In genomic region chr4:46451240-46451757, GRCm38 (mm10) we compare ENCODE assay signal across 8 mouse cellular contexts. TPM values are rescaled to one million over a fixed set of nuclear protein-coding genes. Genes with fewer than 3 reads are reported as not detected.
A peak's percentile ranks its signal among the peaks of the same experiment; 100 is the strongest.
DNase-seq lines count a peak whose midpoint lies in the region; ATAC-seq and TF ChIP-seq lines count a peak whose summit lies in the region.

No protein-coding gene starts in this region.

- peak overlapping the region; percentile 97 for H3ac ChIP-seq in myocyte (ENCODE audit: control insufficient read depth, insufficient read length)

- H3K9ac ChIP-seq in limb, embryonic 15.5 days: peak overlapping the region; percentile 95

- peaks cover 41% of the 10 kb centered on the region for H3K79me2 ChIP-seq in myocyte (ENCODE audit: control insufficient read depth, insufficient read depth)

- peak overlapping the region; percentile 91 for H3K4me3 ChIP-seq in embryonic facial prominence, embryonic 10.5 days
- H3K4me3 ChIP-seq in limb, embryonic 15.5 days: peak overlapping the region; percentile 86
- peak overlapping the region; percentile 46 for H3K4me3 ChIP-seq in myocyte

- no peaks in the 10 kb centered on the region for H3K27me3 ChIP-seq in embryonic facial prominence, embryonic 10.5 days (replicated peaks; ENCODE audit: low read depth, poor library complexity, severe bottlenecking)
- H3K27me3 ChIP-seq in limb, embryonic 15.5 days: no peaks in the 10 kb centered on the region
- H3K27me3 ChIP-seq in myocyte (ENCODE audit: control insufficient read depth, insufficient read depth, insufficient read length): no peaks in the 10 kb centered on the region

- peak overlapping the region; percentile 81 for H3K4me2 ChIP-seq in limb, embryonic 15.5 days
- no peak overlapping the region for H3K4me2 ChIP-seq in myocyte (ENCODE audit: low read depth)

- no peaks in the 10 kb centered on the region for H3K9me3 ChIP-seq in embryonic facial prominence, embryonic 10.5 days
- H3K9me3 ChIP-seq in limb, embryonic 15.5 days: no peaks in the 10 kb centered on the region

- peaks cover 10% of the 10 kb centered on the region for H3K36me3 ChIP-seq in embryonic facial prominence, embryonic 10.5 days (replicated peaks)
- H3K36me3 ChIP-seq in limb, embryonic 15.5 days: no peaks in the 10 kb centered on the region
- no peaks in the 10 kb centered on the region for H3K36me3 ChIP-seq in myocyte (ENCODE audit: control insufficient read depth, insufficient read depth)

- peak; percentile 21 for ATAC-seq in limb, embryonic 15.5 days (ENCODE audit: insufficient number of reproducible peaks, low FRiP score, low TSS enrichment, low read depth)

- peak; percentile 35 for DNase-seq in embryo, embryonic 10 days (ENCODE audit: low spot score)
- no peak for DNase-seq in embryo, embryonic 9.5 days (ENCODE audit: extremely low spot score)
- peak; percentile 80 for DNase-seq in embryonic facial prominence, embryonic 10.5 days (ENCODE audit: low spot score)
- DNase-seq in heart, adult 8-10 months (ENCODE audit: low spot score): peak; percentile 65
- DNase-seq in kidney, adult 8-10 months: peak; percentile 54 to 72
- peak; percentile 74 to 77 for DNase-seq in spleen, postnatal 36 days (ENCODE audit: low spot score in 2 of 2)

- WGBS in embryonic facial prominence, embryonic 10.5 days: under 1% methylated on average over 66 of the region's 70 CpGs
- WGBS in limb, embryonic 15.5 days: under 1% methylated on average over 63 of the region's 70 CpGs

- peak; percentile 52 for TF ChIP-seq POLR2A in myocyte (IDR thresholded peaks at IDR 0.05; ENCODE audit: insufficient read length, low read depth)

- peaks cover 58% of the 10 kb centered on the region for H3K4me1 ChIP-seq in embryonic facial prominence, embryonic 10.5 days
- H3K4me1 ChIP-seq in limb, embryonic 15.5 days: peaks cover 26% of the 10 kb centered on the region

- H3K27ac ChIP-seq in embryonic facial prominence, embryonic 10.5 days (replicated peaks): peak overlapping the region; percentile 100
- H3K27ac ChIP-seq in limb, embryonic 15.5 days: peak overlapping the region; percentile 99

TF ChIP-seq in myocyte, 11 proteins besides CTCF, POLR2A, EP300 and RAD21:
- TF ChIP-seq E2F4 (IDR thresholded peaks at IDR 0.05; ENCODE audit: insufficient read depth): no peak
- no peak for TF ChIP-seq MAX (IDR thresholded peaks at IDR 0.05; ENCODE audit: low read depth)
- TF ChIP-seq REST (IDR thresholded peaks at IDR 0.05; ENCODE audit: insufficient read depth, insufficient read length): no peak
- TF ChIP-seq USF1 (IDR thresholded peaks at IDR 0.05; ENCODE audit: low read depth): no peak
- TF ChIP-seq CEBPB (IDR thresholded peaks at IDR 0.05; ENCODE audit: insufficient read depth, poor library complexity, severe bottlenecking): no peak
- no peak for TF ChIP-seq MYOD1 (IDR thresholded peaks at IDR 0.05; ENCODE audit: control insufficient read depth in 1 of 3, insufficient read length in 2 of 3, low read depth in 2 of 3)
- no peak for TF ChIP-seq TCF3 (IDR thresholded peaks at IDR 0.05; ENCODE audit: insufficient read length, low read depth)
- TF ChIP-seq MYOG (IDR thresholded peaks at IDR 0.05; ENCODE audit: control insufficient read depth in 1 of 3, insufficient read depth in 1 of 3, insufficient read length in 2 of 3, low read depth in 2 of 3): no peak

RNA-seq across cellular contexts. Expression of gene Anp32b, which starts 0.6 kb away (rescaled TPM):
- 427 and 431 TPM in 2 replicates for polyA plus RNA-seq in embryonic facial prominence, embryonic 10.5 days (2016; fragmentation: Nextera tagmentation; extraction: Ambion mirVana)
- 10 to 100 TPM; 59.5 to 64.7 (median 61.5) TPM for total RNA-seq in heart, adult 8-10 months (2022)
- 235 and 258 TPM in 2 replicates for polyA plus RNA-seq in limb, embryonic 15.5 days (2015; fragmentation: Nextera tagmentation; extraction: Ambion mirVana)
- polyA plus RNA-seq in myocyte (2012; fragmentation: generic; extraction: Trizol): 228 TPM

RNA-seq across cellular contexts. Expression of gene Nans, which starts 37.7 kb away (rescaled TPM):
- polyA plus RNA-seq in embryonic facial prominence, embryonic 10.5 days (2016; fragmentation: Nextera tagmentation; extraction: Ambion mirVana): 86.7 and 88.8 TPM in 2 replicates
- total RNA-seq in heart, adult 8-10 months (2022): 10 to 100 TPM; 12.1 to 16.8 (median 15.6) TPM
- polyA plus RNA-seq in limb, embryonic 15.5 days (2015; fragmentation: Nextera tagmentation; extraction: Ambion mirVana): 94.4 and 94.7 TPM in 2 replicates
- 62.3 TPM for polyA plus RNA-seq in myocyte (2012; fragmentation: generic; extraction: Trizol)

RNA-seq across cellular contexts. Expression of gene Hemgn, which starts 38.0 kb away (rescaled TPM):
- 9.9 and 13.6 TPM in 2 replicates for polyA plus RNA-seq in embryonic facial prominence, embryonic 10.5 days (2016; fragmentation: Nextera tagmentation; extraction: Ambion mirVana)
- total RNA-seq in heart, adult 8-10 months (2022): under 1 TPM in 1 of 4 experiments, not detected in 3; 0.37 TPM
- 0.77 and 2.4 TPM in 2 replicates for polyA plus RNA-seq in limb, embryonic 15.5 days (2015; fragmentation: Nextera tagmentation; extraction: Ambion mirVana)
- polyA plus RNA-seq in myocyte (2012; fragmentation: generic; extraction: Trizol): not detected
